Mouse (Mus musculus): ENCODE results near the gene Ikzf1.

DNA sequence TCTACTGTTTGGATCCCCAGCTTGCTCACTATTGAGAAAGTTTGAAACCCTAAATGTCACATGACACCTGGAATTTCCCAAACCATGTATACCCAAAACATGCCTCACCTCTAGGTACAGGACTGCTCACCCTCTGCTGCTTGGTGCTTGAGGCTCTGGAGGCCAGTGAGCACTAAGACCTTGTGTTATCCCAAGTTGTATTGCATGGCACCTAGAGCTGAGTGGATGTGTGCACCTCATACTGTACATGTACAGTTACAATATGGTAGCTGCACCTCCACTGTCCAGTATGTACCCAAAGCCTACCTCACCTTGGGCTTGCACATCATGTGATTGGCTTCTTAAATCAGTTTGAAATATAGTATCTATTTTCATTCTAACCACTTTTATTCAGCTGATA lies 40.5 kb upstream of the Ikzf1 start:
- no peak for TF ChIP-seq ZC3H11A (IDR thresholded peaks at IDR 0.05; ENCODE audit: borderline replicate concordance, low read depth, low read length)
- TF ChIP-seq ZNF384 (IDR thresholded peaks at IDR 0.05; ENCODE audit: low read depth, low read length) = no peak
- TF ChIP-seq CHD2 (IDR thresholded peaks at IDR 0.05; ENCODE audit: low read depth, low read length) = no peak

All from ES-E14 (cell line).